Mouse (Mus musculus) splenic B cell, adult 2 months (primary cell): ENCODE measurements around the gene Pcp4l1.
A peak's percentile ranks its signal among the peaks of the same experiment; 100 is the strongest.

Source experiments
- DNase-seq: peaks from one replicate; pipeline ENCODE4 v3.0.0-alpha.2; 2011; ENCODE audit warnings: low read depth, low spot score
- H3K27me3 ChIP-seq: 2 replicates; pipeline ENCODE4 v1.6.1; 2012; ENCODE audit warnings: mild to moderate bottlenecking, low read length, moderate library complexity, mixed read lengths; ENCODE audit not compliant: control insufficient read depth, poor library complexity, insufficient read depth, severe bottlenecking
- H3K36me3 ChIP-seq: 2 replicates; pipeline ENCODE4 v1.6.1; 2012; ENCODE audit warnings: mild to moderate bottlenecking, low read length, moderate library complexity, mixed read lengths; ENCODE audit not compliant: control insufficient read depth, poor library complexity, insufficient read depth, severe bottlenecking

The Pcp4l1 gene

DNA sequence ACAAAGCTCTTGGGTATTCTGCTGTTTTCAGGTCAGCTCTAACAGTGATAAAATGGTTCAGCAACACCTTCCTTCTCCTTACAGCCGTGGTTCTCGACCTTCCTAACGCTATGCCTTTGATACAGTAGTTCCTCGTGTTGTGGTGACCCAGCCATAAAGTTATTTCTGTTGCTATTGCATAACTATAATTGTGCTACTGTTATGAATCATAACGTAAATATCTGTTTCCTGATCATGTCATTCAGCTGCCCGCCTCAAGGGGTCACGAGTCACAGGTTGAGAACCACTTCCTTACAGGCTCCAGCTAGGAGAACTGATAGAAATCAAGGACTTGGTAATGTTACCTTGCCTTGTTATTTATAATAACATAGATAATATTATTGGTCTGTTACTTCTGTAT is 11.8 kb downstream of the Pcp4l1 start:
- Histone ChIP-seq H3K36me3 (no peaks in the 10 kb centered on the region), H3K27me3 (no peaks in the 10 kb centered on the region)
- peak; percentile 72 for DNase-seq

DNA sequence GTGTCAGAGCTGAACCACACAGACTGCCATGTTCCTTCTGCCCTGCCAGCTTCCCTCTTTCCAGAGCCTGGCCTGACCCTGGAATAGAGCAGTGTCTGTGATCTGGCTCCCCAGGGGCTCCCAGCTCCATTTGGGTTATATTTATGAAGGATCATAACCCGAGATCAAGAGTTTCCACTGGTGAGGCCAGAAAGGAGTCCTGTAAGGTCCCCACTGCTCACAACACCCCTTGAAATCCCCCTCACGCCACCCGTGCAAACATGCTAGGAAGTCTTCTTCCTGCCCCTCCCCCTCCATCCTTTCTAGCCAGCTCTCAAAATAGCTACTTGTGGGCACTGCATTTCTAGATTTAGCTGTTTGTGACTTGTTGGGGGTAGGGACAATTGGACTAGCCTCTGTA is 12.4 kb downstream of the Pcp4l1 start:
- DNase-seq: no peak
- Histone ChIP-seq H3K36me3 (no peaks in the 10 kb centered on the region), H3K27me3 (no peaks in the 10 kb centered on the region)

DNA sequence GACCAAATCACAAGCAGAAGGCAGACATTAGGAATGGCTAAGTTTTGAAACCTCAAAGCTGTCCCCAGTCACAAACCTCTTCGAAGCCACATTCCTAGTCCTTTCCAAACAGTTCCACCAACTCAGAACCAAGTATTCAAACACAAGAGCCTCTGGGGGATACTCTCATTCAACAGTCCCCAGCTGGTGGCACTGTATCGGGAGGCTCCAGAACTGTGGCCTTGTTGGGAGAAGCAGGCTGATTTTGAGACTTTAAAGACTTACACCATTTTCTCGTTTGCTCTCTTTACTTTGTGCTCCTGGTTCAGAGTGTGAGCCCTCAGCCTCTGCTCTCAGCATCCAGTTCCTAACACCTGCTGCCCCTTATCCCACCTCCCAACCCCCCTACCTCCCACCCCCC is 13.0 kb downstream of the Pcp4l1 start:
- H3K27me3 ChIP-seq: no peaks in the 10 kb centered on the region
- no peak for DNase-seq
- H3K36me3 ChIP-seq: no peaks in the 10 kb centered on the region

DNA sequence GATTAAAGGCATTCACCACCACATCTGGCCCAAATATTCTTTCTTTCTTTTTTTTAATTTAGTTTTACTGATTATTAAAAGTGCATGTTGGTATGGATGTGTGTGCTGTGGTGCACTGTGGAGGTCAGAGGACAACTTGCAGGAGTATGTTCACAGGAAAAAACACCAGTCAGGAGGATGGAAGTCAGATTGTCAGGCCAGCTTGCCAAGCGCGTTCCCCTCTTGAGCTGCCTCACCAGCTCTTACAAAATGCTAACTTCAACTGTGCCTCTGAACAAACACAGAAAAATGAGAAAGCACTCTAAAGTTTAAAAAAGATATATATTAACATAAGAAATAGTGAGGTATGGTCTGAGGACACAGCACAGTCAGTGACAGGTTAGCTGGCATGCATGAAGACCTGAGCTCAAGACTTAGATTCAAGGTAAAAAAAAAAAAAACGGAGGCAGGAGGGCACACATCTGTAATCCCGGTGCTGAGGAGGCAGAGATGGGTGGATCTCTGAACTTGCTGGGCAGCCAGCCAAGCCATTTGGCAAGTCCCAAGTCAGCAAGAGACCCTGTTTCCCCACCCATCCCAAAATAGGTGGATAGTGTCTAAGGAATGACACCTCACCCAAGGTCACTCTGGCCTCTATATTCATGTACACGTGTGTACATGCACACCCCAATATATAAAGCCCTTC is 16.4 kb downstream of the Pcp4l1 start:
- H3K27me3 ChIP-seq: no peaks in the 10 kb centered on the region
- no peaks in the 10 kb centered on the region for H3K36me3 ChIP-seq
- no peak for DNase-seq

DNA sequence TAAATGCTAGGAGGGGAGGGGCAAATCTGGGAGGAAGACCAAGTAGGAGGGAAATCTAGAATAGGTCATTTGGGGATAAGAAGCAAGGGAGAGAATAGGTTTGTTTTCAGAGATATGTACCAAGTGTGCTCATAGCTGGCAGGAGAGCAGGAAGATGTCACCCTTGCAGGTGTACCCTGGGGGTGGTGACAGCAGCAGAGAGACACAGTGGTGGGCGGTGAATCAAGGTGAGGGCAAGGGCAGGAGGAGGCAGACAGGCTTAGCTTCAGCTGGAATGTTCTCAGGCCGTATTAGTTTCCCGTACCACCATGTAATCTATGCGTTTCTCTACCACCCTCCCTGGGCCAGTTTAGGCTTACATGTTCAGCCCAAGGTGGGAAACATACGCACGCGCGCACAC is 23.3 kb downstream of the Pcp4l1 start:
- no peak for DNase-seq
- no peaks in the 10 kb centered on the region for H3K27me3 ChIP-seq
- H3K36me3 ChIP-seq: no peaks in the 10 kb centered on the region

DNA sequence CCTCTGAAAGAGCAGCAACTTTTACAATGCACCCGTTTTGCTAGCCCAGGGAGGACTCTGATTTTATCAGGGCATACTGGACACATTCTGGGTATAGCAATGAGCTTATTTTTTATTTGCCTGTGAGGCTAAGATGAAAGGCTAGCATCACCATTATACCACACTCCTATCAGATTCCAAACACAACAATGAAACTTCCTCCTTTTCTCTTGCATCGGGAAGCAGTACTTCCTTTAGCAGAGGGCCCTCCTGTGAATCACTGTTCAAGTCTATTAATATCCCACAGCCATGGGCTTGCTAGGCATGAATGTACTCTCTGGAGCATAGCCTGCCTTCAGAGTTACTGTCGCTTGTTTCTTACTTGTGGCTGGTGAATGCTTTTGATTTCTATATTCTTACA is 24.9 kb downstream of the Pcp4l1 start:
- no peak for DNase-seq
- Histone ChIP-seq H3K36me3 (no peaks in the 10 kb centered on the region), H3K27me3 (no peaks in the 10 kb centered on the region)

DNA sequence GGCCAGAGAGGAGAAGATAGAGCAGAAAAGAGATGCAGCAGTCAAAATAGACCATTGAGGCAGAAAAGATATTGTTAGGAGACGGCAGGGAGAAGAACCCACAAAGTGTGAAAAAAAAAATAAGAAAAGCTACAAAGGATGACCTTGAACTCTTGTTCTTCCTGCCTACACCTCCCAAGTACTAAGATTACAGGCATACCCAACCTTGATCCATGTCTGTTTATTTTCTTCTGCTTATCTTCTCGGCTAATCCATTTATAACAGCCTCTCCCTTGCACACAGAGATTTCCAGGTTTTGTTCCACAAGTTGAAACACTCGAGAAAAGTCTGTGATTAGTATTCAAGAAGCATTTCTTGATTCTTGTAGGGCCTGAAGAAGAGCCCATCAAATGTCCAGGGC is 26.2 kb downstream of the Pcp4l1 start:
- no peak for DNase-seq
- peaks cover 1% of the 10 kb centered on the region; the same call in 1 of the 2 replicates for H3K27me3 ChIP-seq
- no peaks in the 10 kb centered on the region for H3K36me3 ChIP-seq

DNA sequence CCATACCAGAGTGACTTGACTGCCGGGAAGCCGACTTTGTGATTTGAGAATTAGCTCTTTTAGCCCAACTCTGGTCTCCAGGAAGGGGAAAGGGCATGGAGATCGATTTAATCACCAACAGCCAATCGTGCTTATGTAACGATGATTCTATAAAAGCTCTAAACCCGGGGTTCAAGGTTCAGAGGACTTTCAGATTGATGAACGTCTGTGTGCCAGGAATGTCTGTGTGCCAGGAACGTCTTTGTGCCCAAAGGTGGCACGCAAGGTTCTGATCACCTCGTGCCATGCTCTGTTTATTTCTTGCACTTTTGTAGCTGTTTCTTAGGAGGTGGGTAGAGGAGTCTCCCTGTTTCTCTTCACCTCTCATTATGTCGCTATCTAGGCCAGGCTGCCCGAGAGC is 27.2 kb downstream of the Pcp4l1 start:
- DNase-seq: no peak
- Histone ChIP-seq H3K27me3 (peaks cover 1% of the 10 kb centered on the region; the same call in 1 of the 2 replicates), H3K36me3 (no peaks in the 10 kb centered on the region)

DNA sequence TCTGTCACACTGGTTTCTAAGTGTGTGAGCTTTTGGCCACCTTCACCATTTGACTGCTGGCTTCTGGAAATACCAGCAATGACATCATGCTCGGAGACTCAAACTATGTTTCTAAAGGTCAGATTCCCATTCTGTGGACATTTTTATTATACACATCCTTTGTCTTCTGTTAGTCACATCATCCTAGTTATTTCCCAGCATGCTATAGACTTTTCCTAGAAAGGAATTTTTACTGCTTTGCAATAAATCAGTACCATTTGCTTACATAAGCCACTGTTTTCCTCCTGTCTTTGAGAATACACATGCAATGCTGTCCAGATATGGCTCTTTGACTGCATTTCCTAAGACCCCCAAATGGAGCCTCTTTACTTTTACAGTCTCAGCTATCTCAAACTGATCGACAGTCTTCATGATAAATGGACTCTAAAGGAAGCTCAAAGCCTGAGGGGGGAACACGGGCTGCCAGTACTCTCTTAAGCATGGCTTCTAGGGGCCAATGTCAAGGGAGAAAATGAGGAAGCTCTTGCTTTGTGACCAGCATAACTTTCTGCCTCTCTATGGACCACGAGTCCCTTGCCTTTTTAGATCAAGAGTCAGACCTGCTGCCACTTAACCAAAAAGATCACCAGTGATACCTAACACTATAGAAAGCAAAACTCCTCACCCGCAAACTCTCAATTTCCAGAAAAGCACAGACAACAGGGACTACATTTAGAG is 30.3 kb downstream of the Pcp4l1 start:
- DNase-seq: no peak
- Histone ChIP-seq H3K36me3 (no peaks in the 10 kb centered on the region), H3K27me3 (peaks cover 1% of the 10 kb centered on the region; the same call in 1 of the 2 replicates)

DNA sequence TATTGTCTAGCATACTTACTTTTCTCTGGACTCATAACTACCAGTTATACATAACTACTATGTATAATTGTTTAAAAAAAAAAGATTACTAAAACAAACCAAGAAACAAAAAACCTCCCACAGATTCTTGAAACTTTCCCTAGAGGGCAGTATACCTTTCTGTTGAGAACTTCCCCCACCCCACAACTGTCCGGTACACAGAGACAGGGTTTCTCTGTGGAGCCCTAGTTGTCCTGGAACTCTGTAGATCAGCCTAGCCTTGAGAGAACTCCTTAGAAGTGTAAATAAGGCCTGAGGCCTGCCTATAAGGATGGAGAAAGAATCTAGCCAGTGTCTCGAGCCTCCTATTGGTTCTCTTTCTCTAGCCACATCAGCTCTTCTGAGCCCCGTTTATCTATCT is 31.8 kb downstream of the Pcp4l1 start:
- Histone ChIP-seq H3K36me3 (no peaks in the 10 kb centered on the region), H3K27me3 (peaks cover 1% of the 10 kb centered on the region; the same call in 1 of the 2 replicates)
- peak; percentile 35 for DNase-seq

DNA sequence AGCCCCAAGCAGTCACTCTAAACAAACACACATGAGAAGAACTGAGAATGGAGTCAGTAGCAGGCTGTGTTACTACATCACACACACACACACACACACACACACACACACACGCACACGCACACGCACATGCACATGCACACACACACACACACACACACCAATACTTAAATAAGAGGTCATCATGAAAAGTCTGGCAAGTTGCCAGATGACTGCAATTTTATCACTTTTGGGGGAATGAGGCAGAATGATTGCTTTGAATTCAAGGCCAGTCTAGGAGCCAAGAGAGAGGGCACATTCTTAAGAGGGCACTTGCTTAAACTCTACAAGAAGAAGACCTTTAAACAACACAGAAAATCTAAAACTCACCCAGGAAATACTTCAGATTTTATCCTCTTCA is 33.5 kb downstream of the Pcp4l1 start:
- no peak for DNase-seq
- Histone ChIP-seq H3K36me3 (no peaks in the 10 kb centered on the region), H3K27me3 (peaks cover 1% of the 10 kb centered on the region; the same call in 1 of the 2 replicates)

DNA sequence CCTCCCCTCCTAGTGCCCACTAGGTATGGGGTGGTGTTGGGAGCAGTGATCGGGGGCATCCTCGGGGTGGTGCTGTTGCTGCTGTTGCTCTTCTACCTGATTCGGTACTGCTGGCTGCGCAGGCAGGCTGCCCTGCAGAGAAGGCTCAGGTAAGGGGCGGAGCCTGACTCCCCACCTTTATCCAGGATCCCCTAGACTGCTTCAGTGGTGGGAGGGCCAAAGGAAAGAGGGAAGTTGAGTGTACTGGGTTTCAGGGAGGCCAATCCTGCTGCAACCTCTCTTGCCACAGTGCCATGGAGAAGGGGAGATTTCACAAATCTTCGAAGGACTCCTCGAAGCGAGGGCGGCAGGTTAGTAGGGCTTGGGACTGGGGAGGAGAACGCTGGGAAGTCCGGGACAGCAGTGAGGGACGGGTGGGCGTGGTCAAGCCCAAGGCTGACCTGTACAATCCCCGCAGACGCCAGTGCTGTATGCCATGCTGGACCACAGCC is 36.5 kb downstream of the Pcp4l1 start:
- no peaks in the 10 kb centered on the region for H3K36me3 ChIP-seq
- peak; percentile 15 for DNase-seq
- H3K27me3 ChIP-seq: no peaks in the 10 kb centered on the region

DNA sequence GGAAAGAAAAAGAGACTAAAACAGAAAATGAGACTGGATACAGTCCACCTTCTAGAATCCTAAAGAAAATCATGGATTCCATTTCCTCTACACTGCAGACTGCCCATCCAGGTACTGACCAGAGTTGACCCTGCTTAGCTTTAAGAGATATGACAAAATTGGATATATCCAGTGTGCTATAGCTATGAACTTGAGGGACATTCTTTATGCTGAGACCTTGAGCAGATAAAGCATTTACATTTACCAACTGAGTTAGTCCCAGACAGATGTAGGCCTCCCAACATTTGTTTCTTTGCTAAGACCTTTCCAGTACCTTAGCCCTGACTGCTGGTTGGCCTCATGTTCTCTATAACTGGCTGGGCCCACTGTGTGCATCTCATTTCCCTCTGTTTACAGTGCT is 38.1 kb downstream of the Pcp4l1 start:
- no peaks in the 10 kb centered on the region for H3K27me3 ChIP-seq
- no peaks in the 10 kb centered on the region for H3K36me3 ChIP-seq
- no peak for DNase-seq

DNA sequence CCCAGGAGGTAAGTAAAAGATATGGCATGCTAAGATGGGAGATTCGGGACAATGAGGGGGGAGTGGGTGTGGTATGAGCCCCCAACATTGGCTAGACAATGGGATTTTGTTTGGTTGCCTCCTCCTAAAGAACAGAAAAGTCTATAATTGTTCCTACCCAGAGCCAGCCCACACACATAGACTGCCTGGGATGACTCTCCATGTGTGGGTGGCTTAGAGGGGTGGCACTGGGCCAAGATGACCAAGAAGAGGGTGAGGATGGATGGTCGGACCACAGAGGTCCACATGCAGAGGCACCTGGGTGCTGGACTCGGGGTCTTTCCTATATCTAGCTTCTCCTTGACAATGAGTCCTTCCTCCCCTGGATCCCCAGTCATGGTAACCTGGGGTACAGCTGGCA is 39.4 kb downstream of the Pcp4l1 start:
- H3K27me3 ChIP-seq: no peaks in the 10 kb centered on the region
- DNase-seq: no peak
- H3K36me3 ChIP-seq: no peaks in the 10 kb centered on the region

DNA sequence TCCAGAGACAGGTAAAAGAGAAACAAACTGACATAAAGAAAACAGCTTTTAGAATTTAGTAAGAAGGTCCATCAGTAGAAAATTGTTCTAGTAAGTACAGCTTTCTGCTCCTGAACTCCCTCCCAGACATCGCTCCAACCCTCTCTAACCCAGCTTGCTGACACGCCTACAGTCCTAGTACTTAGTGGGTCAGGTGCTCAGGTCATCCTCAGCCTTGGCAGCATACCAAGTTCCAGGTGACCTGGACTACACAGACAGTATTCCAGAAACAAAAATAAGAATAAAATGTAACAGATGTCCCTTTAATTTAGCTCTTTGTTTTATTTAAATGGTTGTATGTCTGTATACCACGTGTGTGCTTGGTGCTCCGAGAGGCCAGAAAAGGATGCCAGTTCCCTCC is 44.1 kb downstream of the Pcp4l1 start:
- no peak for DNase-seq
- Histone ChIP-seq H3K36me3 (no peaks in the 10 kb centered on the region), H3K27me3 (no peaks in the 10 kb centered on the region)
